Mouse (Mus musculus) stomach, postnatal 0 days (tissue): ENCODE results near the gene Gja5.

Source experiments
- CTCF ChIP-seq: IDR thresholded peaks from 2 replicates; pipeline ENCODE4 v1.5.1; 2016; ENCODE audit warnings: antibody characterized with exemption, low read depth, mild to moderate bottlenecking, moderate library complexity
- EP300 ChIP-seq: optimal IDR thresholded peaks from 2 replicates; pipeline ENCODE3; 2016; ENCODE audit warnings: antibody characterized with exemption

- TF ChIP-seq CTCF (no peak), EP300 (no peak)
Observed at GRCm38 (mm10) chr3:97064046-97064445, 159.6 kb downstream of the Gja5 start.
